Mouse (Mus musculus) heart, postnatal 4 days (tissue): ENCODE results near the gene Parn. TPM values are rescaled to one million over a fixed set of nuclear protein-coding genes. Genes with fewer than 3 reads are reported as not detected.

Experiments used
- DNase-seq: peaks from one replicate; pipeline ENCODE4 v3.0.0; 2021
- total RNA-seq, 2 experiments: library from RNA; stranded (reverse); gene quantifications; 2 replicates each; pipeline ENCODE4 v1.2.3; 2021

The Parn gene
- total RNA-seq, 2 experiments from 2014 or later = 19.3 to 21.2 TPM

DNA sequence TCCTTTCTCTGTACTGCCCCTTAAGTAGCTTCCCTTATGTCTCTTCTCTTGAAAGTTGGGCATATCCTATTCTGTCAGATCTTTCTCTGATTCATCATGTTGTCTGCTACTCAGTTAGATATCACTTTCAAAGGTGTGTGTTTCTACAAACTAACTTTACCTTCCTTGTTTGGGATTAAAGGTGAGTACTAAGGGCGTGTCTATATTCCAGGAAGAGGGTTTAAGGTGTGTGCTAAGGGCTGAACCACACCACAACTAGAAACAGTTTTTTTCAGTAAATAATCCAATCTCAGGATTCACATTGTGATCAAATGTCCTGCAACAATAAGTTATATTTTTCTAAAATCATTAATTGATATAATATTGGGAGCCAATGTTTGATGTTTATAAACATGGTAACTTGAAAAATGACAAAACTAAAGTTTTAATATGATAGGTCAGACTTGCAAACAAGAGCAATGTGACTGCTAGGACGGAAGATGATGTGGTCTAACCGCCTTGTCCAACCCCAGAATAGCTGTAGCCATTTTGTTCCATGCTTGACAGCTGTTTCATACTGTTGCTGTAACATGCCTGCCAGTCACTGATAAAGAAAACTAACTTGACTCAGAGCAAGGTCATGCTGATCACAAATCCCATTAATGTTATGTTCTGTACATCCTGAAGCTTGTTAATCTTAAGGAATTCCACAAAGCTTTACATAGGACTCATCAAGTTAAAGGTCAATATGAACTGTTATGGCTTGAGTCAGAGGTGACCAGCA, 46.0 kb downstream of the Parn start:
- DNase-seq = no peak

DNA sequence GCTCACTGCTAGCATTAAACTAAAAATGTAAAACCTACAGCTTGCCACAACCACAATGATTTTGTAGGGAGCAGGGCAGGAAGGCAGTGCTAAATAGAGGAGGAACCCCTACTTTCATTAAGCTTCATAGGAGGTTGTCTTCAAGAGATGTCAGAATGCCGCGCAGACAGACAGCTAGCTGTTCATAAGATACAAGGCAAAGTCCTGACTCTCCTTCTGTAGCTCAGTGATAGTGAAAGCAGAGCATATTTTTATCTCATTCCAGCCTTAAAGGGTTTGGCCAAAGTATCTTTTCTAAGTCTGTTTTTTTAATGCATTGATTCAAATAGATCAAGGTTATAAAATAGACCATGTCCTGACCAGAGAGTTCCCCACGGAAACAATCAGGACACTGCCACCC, 47.8 kb downstream of the Parn start:
- DNase-seq = no peak

- DNase-seq = no peak
Measured at GRCm38 (mm10) chr16:13615276-13615675, 52.7 kb downstream of the Parn start.

DNA sequence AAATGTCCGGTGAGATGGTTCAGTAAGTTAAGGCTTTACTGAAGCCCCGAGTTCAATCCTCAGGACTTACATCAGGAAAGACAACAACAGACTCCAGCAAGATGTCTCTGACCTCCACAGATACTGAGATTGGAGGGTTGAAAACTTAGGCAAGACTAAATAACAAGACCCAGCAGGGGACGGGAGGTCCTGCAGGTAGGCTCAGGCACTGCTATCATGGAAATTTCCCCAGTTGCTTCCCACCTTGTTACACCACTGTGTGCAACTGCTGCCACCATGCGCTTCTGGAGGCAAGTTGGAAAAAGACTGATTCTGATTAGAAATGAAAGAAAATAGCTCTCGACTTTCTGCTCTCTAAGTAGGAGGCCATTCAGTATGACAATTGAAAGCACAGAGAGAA, 55.4 kb downstream of the Parn start:
- no peak for DNase-seq

DNA sequence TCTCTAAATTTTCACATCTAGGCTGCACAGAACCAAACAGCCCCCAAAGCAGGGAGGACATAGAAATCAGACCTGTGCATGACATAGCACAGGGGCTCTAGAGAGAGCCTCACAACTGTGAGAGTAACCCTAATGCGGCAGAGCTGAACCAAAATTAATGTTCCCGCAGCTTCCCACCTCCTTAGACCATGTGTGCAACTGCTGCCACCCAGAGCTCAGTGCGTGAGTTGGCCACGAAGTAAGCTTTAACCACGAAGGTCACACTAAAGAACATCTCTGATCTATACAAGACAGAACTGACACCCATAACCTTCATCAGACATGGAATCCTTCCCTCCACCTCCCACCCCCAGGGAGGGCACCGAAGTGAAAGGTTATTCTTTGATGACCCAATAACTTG, 55.9 kb downstream of the Parn start:
- peak; percentile 31 for DNase-seq

- DNase-seq = peak; percentile 29
Measured at GRCm38 (mm10) chr16:13611399-13611798, 56.6 kb downstream of the Parn start.

DNA sequence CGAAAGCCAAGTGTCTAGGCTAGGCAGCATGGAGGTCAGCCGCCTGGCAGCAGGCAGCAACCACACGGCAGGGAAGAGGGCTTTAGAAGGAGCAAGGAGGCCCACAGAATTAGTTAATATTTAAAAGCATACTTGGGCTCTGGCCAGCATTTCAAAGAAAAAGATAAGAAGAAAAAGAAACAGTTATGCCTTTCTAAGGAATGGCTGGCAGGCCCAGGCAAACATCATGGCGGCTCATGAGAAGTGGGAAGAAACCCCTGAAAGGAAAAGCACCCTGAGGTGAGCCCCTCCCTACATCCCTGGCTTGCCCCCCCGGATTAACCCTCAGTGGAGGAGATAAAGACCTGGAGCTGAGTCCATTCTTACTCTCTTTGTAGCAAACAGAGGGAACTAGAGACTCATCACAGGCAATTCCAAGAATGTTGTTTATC, 57.0 kb downstream of the Parn start:
- peak; percentile 20 for DNase-seq

GRCm38 (mm10) chr16:13608705-13609085, 59.3 kb downstream of the Parn start:
- no peak for DNase-seq

DNA sequence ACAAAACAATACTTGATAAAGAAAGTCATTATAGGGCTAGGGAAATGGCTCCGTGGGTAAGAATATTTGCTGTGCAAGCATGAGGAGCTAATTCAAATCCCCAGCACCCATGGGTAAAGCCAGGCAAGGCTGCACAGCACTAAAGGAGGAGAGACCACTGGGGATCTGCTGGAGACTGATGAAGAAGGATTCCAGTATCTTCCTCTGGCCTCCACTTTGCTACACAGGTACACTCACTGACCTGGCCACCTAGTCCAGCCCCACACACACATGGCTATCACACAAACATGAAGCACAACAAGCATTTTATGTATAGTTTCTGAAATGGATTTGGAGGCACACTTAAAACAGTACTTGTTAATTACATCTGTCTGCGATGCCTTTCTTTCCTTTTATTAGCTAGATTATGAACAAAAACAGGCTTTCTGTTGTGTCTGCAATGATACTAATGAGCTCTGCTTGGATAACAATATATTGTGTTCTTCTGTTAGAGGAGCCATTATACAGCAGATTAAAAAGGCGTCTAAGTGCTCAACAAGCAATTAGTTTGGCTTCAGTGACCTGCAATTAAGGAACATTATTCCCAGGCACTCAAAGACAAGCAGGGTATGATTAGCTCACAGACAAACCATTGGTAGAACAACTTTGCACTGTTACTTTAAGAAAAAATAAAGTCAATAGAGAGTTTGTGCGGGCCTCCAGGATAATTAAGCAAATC, 59.8 kb downstream of the Parn start:
- DNase-seq = no peak

- no peak for DNase-seq
Measured at GRCm38 (mm10) chr16:13602779-13603178, 65.2 kb downstream of the Parn start.

- DNase-seq = no peak
Measured at GRCm38 (mm10) chr16:13589049-13589408, 78.9 kb downstream of the Parn start.

DNA sequence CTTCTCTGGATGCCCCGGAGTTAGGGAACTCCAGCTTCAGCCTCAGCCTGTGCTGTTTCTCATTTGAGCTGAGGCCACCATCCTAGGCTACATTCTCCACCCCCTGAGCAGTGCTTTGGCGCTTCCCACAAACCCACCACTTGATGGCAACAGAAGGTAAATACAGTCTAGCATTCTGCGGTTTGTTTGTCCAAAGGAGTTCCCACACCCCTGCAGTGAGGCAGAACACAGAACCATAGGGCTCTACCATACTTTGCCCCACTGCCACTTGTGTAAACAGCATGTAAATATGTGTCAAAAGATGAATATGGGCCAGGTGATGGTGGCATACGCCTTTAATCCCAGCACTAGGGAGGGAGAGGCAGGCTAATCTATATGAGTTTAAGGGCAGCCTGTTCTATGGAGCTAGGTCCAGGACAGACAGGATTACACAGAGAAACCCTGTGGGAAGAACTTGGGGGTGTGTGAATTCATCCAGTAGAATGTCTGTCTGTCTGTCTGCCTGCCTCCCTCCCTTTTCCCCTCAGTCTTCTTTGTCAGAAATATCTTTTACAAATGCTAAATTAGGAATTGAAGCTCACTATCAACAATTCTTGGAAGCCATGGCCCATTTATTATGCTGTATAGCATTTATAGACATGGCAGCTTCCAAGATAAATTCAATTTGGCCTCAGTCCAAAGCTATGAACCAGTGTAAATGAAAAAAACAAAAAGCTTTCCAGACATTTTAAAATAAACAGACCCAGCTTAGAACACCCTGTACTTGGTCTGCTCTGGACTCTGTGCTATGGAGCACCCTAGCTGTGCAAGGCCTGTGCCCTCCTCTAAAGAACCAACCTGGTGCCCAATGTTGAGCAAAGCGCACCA, 79.6 kb downstream of the Parn start:
- no peak for DNase-seq

DNA sequence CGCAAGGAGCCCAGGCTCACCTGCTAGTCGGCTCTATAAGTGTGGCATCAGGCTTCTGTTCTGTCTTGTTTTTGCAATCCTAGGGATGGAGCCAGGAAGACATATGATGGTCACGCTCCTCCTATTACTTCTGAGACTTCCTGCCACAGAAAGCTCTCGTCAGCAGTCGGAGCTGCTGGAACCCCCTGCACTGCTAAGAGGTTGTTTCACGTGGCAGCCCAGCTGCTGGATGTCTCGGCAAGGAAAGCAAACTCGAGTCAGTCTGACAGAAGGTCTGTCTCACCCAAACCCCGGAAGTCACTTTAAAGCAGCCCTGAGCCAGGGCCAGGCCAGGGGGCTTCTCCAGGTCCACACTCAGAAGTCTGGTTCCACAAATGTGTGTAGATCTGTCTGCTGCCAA, 82.7 kb downstream of the Parn start:
- peak; percentile 24 for DNase-seq

GRCm38 (mm10) chr16:13580784-13581183, 87.2 kb downstream of the Parn start:
- no peak for DNase-seq

DNA sequence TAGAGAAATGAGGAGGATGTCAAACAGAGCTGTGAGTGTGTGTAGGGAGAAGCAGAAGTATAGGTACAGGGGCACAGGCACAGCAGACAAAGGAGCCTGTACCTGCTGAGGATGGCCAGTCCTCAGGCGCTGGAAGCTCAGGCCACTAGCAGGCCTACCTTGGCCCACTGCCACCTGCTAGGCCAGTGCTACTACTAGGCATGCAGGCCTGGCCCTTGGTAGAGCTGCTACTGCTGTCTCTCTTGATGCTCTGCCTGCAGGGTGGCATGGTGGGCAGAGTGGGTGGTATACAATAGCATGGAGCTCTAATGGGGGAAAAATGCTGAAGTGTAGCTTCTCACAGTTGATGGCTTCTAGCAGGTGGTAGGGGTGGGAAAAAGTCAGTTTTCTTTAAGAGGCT, 88.0 kb downstream of the Parn start:
- peak; percentile 60 for DNase-seq

DNA sequence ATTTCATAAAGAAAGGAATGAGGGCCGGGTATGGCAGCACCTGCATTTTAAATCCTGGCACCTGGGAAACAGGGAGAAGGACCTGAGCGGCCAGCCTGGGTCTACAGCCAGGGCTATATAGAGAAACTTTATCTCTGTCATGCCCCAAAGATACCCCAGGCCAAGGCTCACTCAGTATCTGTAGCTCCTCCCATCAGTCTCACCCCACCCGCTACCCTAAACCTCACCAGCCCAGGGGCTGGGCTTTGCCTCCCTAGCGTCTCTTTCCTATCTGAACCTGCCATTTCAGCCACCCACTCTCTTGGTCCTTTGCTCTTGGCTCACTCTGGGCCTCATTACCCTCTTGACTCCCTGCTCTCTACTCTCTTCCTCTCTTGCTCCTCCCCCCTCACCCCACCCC, 92.7 kb downstream of the Parn start:
- DNase-seq = peak; percentile 32

DNA sequence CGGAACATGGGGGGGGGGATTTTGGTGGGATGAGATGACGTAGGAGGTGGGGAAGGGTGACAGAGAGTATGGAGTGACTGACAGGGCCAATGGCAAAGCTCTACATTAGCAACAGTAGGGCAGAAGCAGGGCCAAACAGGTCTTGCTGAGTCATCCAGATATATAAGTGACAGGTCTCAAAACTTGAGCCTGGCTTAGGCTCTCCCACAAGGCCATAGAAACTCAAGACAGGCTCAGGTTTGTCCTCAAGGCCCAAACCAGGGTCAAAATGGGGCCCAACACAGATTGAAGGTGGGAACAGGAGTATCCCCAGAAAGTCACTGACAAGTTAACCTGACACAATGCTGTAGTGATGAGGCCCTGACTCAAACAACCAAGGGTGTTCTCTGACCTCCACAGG, 99.7 kb downstream of the Parn start:
- DNase-seq = no peak

DNA sequence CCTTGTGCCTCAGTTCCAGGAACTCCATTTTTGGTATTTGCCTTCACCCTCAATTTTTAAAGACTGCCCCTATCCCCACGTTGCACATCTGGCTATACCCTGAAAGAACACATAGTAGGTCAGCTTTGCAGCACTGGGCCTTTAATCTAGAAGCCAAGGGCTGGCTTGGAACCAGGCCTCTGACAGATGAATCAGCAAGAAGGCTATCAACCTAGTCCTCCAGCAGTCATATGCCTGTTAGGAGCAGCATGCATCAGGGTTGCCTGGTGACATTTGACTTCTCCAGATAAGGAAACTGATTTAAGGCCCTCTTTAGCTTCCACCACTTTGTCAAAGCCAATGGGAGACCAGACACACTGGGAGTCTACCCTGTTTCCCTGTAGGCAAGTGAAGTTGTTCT, 100.4 kb downstream of the Parn start:
- DNase-seq = no peak

GRCm38 (mm10) chr16:13566351-13566750, 101.6 kb downstream of the Parn start:
- no peak for DNase-seq

DNA sequence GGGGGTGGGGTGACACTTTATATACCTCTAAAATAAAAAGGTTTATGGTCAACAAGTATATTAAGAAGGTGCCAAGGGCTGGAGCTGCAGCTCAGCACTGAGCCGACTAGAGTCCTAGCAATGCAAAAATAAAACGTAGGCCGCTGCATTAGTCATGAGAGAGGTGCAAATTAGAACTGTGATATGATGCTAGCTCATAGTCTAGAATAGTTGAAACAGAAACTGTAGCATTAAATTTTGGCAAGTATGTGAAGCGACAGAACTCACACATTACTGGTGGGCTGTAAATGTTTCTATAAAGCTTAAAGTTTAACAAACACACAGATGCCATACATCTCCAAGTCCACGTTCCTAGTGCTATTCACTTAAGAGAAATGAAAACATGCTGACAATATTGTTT, 102.7 kb downstream of the Parn start:
- no peak for DNase-seq

GRCm38 (mm10) chr16:13557784-13558183, 110.2 kb downstream of the Parn start:
- no peak for DNase-seq

GRCm38 (mm10) chr16:13556954-13557470, 111.0 kb downstream of the Parn start:
- peak; percentile 46 for DNase-seq

DNA sequence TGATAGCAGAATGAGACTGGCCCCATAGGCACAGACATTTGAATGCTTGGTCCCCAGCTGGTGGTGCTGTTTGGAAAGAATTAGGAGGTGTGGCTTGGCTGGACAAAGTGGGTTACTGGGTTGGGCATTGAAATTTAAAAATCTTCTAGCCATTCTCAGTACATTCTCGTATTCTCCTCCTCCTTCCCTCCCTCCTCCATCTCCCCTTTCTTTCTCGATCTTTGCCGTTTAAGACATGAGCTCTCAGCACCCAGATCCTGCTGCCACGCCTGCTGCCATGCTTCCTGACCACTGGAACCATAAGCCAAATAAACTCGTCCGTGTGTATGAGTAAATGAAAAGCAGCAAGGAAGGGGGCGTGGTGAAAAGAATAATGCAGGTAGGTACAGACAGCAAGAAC, 111.5 kb downstream of the Parn start:
- DNase-seq = no peak
